Mouse (Mus musculus) embryo, embryonic 11.5 days (tissue): ENCODE data around the gene Lgi4.

Experiments
- DNase-seq: peaks from one replicate; pipeline ENCODE4 v3.0.0-alpha.2; 2012; ENCODE audit warnings: low read depth, low spot score

The Lgi4 gene

DNA sequence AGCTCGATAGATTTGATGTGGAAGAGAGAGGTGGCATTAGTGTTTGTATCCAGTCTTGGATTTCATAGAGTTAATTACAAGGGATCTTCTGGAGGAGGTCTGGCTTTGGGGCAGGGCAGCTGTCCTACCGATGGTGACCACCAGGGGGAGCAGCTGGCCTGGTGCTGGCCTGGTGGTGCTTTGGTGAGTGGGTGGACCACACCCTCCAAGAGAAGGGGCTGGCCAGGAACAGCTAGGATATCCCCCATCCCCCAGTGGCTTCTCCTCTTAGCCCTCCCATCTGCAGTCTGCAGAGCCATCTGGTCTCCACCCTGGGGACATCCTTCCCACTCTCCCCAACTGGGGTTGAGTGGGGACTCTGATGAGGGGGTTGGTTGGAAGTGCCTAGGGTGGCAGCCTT lies at the start of gene Lgi4:
TSS of gene Lgi4 (plus strand) at position 235 of the 400 bp plus-strand sequence.
- no peak for DNase-seq

DNA sequence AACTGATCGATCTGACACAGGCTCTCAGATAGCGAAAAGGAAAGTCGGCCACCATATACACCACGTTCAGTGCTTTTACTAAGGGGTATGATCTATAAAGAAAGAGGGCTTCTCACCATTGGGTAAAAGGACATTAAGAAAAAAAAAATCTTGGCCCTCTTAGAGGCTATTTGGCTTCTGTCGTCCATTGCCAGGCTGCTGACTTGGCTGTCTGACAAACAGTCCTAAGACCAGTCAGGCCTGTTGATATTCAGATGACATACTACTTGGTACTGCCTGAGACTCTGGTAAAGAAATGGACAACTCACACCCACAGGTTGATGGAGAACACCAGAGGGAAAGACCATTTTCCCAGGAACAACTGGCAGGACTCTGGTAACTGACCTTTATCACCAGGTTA lies 46.2 kb upstream of the Lgi4 start:
- no peak for DNase-seq

DNA sequence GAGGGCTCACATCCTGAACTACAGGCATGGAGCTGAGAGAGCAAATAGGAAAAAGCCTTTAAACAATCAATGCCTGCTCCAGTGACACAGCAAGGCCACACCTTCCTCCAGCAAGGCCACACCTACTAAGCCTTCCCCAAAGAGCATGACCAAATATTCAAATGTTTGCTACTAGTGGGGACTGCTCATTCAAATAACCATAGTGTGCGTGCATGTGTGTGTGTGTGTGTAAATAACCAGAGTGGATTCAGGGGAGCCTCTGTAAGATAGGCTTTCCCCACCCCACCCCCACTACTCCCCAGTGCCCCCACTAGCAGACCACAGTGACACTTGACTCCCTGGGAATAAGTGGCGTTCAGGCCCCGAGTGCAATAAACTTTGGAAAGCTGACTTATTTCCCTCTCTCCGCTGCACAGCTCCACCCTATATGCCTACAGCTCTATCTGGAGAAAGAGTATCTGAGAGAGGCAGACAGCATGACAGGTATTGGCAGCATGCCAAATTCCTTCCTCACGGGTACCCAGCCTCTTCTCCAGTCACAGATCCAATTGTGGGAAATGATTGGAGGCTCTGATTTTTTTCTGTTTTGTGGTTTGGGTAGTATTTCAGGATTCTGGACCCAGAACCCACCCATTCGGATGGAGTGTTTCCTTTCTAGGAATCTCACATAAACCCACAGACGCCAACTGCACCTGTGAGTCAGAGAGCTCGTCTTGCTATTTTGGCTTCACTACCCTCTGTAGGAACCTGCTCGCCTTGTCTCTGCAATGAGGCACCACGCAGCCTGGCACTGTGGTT lies 41.8 kb upstream of the Lgi4 start:
- peak; percentile 17 for DNase-seq

DNA sequence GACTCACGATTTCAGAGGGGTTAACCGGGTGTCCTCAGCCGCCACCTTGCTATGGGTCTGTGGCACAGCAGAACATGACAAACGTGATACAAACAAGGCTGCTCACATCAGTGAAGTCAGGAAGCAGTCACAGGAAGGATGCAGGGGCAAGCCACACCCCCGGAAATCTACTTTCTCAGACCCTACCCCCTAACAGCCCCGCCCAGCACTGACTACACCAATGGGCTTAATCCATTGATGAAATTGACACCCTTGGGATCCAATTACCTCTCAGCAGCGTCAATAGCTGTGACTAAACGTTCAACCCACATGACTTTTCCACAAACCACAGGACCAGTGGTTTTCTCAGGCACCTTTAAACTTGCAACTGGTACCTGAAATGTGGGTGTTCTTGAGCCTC lies 30.5 kb upstream of the Lgi4 start:
- no peak for DNase-seq

DNA sequence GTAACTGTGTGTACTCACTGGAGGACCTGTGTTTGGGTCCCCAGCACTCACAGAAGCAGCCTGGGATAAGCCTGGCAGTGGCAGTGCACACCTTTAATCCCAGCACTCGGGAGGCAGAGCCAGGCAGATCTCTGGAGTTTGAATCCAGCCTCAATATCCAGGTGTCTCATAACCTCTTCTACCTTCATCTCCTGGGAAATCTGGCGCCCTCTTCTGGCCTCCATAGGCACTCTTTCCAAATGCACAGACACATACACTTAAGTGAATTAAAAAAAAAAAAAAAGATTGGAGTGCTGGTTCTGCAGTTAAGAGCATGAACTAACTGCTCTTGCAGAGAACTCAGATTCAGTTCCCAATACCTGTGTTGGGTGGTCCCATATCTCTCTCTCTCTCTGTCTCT lies 28.4 kb upstream of the Lgi4 start:
- no peak for DNase-seq

DNA sequence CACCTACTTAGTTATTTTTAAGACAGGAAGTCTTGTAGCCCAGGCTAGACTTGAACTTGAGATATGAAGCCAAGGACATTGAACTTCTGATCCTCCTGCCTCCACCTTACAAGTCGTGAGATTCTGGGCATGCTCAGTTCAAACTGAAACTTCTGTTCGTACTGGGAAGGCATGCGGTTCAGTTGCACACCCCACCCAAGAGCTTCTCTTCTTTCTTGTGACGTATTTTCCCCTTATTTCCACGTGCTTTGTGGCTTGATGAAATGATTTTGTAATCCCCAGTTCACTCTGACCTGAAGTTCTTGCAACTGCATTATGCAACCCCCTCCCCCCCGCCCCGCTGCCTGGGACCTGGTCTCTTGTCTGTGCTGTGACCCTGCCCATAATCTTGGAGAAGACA lies 27.4 kb upstream of the Lgi4 start:
- no peak for DNase-seq

DNA sequence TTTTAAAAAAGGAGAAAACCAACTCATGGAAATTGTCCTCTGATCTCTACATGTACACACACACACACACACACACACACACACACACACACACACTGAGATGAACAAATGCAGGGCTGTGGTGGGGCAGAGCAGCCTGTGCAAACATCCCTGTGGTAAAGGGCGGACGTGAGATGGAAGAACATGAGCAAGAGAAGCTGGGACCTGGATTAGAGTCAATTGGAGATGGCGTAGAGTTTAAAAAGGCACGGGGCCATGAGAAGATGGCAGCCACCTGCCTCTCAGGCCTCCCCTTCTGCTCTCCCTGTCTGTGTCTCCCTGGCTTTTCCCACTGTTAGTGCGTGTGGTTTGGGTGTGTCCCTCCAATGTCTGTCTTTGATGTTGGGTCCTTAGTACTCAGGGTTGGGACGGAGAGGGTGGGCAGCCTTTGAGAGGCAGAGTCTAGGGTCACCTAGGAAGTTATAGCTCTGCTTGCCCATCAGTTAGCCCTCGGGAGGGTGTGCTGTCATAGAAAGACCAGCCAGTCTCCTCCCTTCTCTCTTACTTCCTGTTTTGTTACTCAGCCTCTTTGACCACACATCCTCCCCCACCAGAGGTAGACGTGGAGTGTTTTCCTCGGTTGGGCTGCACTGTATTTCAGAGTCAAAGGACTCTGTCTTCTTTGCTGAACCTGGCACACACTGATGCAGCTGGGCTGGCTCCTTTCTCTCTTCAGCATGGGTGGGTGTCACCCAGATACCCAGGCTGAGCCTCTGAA lies 25.6 kb upstream of the Lgi4 start:
- no peak for DNase-seq

DNA sequence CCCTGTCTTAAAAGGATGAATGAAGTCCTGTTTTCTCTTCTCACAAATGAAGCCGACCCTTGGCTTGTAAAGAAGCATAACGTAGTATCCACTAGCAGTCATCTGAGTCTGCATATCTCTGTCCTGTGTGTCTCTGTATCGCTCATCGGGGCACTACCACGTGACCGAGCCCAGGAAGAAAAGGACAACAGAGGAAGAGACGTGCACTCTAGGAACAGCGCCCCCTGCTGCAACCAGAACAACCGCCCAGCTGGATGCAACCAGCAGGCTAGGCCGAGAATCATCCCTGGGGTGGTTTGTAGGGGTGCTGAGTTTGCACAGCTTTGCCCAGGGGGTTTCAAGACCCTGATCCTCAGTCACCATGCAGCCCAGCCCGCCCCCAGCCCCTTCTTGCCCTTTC lies 24.4 kb upstream of the Lgi4 start:
- DNase-seq, result no peak

DNA sequence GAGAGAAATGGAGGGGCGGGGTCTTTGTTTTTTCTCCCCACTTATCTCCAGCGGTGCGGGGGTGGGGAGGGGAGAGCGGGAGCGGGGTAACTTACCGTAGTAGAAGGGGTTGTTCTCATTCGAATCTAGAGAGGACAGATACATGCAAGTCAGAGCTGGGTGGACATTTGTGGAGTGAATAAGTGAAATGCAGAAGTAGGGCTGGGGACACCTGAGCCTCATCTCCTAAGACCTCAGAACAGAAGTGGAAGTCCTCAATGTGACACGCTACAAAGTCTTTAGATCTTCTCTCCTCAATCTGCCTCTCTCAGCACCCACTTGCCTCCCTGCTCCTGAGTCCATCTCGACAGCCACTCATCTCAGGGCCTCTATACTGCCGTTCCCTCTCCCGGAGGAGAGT lies 23.9 kb upstream of the Lgi4 start:
- no peak for DNase-seq

DNA sequence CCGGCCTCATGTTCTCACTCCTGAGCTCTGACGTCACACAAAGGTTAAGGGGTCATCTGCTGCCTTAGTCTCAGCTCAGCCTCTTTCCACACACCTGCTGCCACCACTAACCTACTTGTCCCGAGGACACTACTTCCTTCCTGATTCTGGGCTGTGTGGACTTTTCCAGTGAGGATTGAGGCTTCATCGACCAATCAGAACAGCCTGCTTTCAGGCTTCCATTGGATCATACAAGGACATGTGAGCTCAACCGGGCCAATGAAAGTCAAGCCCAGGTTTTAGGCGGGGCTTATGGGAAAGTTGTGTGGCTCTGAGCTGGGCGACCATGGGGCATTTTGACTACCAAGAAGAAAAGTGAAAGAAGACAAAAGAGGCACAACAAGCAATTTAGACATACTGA lies 22.2 kb upstream of the Lgi4 start:
- no peak for DNase-seq

DNA sequence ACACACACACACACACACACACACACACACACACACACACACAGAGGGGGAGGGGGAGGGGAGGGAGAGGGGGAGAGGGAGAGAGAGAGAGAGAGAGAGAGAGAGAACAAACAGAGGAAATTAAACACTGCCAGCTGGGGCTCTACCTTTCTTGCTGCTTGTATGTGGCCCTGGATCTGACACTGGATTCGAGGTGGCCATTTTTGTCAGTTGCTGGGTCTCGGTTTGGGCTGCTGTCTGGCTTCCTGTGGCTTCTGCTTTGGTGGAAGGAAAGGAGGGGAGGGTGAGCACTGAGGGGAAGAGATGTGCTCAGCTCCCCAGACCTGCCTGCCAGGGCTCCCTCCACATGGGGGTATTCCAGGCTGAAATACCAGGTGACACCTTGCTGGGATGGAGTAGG lies 21.5 kb upstream of the Lgi4 start:
- DNase-seq, result no peak

DNA sequence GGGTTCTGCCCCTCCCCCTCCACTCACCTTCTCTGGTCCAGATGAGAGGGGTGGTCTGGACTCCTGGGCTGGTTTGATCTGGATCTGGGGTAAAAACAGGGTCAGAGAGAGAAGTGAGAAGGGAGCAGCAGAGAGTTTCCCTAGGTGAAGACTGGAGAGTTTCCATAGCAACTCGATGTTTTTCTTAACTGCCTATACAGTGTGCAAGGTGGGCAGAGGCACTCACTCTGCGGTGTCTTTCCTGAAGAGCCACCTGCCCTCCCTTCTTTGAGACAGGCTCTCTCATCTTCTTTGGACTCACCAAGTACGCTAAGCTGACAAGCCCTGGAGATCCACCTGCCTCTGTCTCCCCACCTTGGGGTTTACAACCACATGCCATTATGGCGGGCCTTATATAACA lies 20.1 kb upstream of the Lgi4 start:
- no peak for DNase-seq

DNA sequence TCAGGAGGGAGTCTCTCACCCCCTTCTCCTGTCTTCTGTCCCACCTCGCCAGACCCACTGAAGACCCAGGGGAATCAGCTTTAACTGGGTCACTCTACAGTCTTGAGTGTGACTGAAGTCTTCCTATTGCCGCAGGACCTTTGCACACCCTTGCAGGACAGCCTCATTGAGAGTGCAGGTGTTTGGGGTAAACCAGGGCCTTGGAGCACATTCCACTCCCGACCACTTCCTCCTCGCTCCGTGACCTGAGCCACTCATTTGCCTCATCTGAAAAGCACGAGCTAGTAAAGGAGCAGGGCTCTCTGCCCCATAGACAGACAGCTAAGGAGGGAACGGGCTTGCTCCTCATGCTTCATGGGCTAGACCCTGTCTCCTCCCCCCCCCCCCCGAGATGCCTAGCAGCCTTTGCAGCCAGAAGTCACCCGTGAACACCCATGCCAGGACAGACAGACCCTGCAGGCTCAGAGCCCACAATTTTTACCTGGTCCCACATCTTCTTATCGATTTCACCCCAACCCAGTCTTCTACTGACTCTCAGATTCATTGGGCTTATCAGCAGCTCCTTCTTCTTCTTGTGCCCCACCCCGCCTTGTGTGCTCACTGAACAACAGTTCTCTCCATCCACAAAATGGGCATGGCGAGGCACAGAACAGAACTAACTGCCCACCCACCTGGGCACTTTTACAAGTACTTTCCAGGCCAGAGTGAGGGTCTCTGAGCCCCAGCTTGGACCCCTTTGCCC lies 18.7 kb upstream of the Lgi4 start:
- DNase-seq, result no peak

DNA sequence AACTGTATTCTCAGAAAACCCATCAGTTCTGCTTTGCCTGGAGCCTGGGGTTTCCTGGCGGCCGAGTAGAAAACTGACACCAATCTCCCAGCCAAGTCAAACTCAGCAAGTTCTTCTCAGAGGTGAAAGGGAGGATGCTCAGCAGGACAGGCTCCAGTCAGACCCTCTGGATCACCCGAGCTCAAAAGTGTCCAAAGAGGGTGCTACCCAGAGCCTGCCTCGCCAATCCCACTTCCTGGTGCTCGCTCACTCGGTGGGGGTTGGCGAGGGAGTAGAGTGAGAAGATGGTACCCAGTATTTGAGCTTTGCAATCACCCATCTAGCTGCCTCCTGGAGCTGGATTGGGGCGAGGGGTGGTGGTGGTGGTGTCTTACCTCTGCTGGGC lies 18.1 kb upstream of the Lgi4 start:
- DNase-seq, result no peak

DNA sequence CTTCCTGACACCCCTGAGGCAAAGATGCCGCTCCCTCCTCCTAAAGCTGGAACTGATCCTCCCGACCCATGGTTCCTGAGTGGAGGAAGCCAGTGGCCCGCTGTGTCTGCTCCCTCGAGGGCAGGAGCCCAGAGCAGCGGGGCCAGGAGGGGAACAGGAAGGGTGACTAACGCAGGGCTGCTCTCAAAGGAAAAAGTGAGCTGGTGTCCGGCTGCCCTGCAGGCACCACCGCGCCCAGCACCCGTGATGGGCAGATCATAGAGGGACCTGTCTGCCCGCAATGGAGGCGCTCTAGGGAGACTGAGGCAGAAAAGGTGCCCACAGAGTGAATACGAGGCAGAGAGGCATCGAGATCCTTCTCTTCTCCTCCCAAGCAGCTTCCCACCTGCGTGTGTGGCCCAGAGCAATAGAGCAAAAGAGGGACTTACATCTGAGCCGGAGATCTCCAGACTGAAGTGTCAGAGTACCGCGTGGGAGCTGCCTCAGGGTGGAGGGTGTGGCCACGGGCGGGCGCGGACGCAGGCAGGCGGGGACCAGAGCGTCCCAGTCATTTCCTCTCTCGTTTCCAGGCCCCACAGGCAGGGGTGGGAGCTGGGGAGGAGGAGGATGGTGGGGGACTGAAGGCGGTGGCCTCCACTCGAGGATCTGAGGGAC lies 17.4 kb upstream of the Lgi4 start:
- DNase-seq, result no peak

DNA sequence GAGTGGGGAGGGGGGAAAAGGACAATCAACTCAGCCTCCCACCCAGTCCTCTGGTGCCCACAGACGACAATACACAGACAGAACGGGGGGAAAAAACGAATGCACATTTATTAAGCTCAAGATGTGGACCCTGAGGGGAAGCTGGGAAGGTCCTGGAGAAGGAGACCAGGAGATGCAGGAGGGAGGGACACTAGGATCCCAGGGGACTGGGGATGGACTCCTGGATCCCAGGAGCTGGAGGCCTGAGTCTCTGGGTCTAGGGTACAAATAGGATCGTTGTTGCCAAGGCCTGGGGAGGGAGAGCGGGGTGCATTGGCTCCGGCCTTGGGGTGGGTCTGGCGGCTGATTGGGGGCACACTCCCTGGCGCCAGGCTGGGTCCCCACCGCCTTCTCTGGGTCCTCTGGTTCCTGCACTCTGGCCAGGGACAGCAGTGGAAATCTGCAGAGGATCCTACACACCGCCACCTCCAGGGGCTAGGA lies 16.7 kb upstream of the Lgi4 start, which contains the start of gene Fxyd5:
TSS of gene Fxyd5 (minus strand) at position 51 of the 480 bp plus-strand sequence.
- DNase-seq, result no peak

DNA sequence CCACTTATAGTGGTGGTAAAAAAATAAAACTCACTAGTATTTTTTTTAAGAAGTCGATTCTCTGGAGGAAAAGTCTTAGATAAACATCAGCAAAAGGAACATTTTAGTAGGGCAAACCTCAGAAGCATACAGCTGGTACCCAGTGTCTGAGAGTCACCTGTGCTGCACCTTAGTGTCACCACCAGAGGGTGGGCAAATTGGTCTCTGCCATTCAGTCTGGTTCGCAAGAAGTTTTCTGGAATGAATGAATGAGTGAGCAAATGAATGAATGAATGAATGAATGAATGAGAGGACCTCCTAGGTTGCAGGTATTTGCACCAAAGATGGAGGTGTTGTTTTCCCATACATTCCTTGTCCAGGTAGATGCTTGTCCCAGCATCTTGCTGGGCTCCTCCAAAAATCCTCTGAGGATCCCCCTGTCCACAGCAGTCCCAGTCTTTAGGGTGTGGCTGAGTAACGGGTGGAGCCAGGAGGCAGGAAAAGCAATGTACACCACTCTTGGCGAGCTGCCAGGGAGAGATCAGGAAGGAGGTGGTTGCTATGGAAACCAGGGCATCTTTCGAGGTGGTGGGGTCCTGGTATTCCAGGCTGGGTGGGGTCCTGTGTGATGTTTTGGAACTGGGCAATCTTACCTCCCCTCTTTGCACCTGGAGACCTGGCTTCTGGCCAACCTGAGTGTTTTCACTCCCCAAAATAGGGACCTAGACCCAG lies 9.9 kb upstream of the Lgi4 start:
- DNase-seq, result no peak

DNA sequence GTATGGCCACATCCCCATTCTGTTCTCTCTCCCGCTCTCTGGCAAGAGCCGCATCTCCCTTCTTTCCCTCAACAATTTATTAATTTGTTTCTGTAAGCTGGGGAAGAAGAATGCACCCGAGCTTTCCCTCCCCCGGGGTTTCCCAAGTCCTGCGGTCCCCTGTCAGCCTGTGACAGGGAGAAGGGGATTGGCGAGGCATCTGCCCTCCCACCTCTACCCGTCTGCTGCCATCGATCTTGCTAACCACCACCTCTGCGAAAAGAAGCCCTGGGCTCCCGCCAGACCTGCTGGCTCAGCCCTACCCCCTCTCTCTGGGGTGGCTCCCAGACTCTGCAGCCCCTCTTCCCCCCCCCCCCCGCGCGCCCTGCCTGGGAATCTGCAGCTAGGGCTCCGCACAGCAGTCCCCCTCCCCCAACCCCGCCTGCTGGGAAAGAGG lies 9.3 kb upstream of the Lgi4 start:
- no peak for DNase-seq

DNA sequence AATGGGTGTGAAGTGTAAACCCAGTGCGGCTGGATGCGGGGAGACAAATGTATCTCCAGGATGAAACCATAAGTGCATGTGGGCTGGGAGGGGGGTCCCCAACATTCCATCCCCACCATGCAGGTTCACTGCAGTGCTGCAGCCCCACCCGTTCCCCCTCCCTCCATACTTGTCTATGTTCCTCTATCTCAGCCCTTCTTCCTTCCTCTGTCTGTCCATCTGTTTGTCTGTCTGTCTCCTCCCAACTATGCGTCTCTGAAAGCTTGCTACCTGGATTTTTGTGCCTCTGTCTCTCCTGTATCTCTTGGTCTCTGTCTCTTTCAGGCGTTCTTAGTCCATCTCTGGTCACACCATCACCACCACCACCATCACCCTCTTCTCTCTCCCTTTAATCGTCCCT lies 8.7 kb upstream of the Lgi4 start:
- DNase-seq, result no peak

DNA sequence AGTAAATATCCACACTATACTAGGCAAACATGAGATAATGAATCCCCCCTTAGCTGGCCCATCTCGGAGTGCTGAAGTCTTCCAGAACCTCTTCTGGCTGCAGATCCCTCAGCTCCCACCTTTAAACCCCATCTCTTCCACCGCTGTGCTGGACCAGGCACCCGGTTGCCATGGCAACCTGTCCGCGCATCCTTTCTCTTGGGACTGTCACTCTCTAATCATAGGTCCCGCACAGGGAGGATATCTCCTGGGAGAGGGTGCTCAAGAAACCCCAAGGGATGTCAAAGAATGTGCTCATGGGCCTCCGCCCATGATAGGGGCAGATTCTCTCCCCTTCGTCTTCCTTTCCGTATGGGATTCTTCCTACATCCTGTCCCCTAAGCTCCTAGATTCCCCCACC lies 8.2 kb upstream of the Lgi4 start:
- DNase-seq, result no peak
